Mouse (Mus musculus) hindbrain, embryonic 14.5 days (tissue): ENCODE measurements around the gene Znhit6. TPM values are rescaled to one million over a fixed set of nuclear protein-coding genes. Genes with fewer than 3 reads are reported as not detected.

Source experiments
- ATAC-seq: fragments of 200-750 bp; cut with Nextera tagmentation; 2 replicates; pipeline ENCODE4 v1.8.0; 2017; ENCODE audit warnings: moderate number of reproducible peaks, mild to moderate bottlenecking, moderate TSS enrichment, moderate library complexity; ENCODE audit not compliant: low FRiP score
- DNase-seq: peaks from one replicate; pipeline ENCODE4 v3.0.0-alpha.2; 2015; ENCODE audit warnings: low spot score
- H3K27ac ChIP-seq: fragments of 300-500 bp; sonication (generic); 2 replicates; pipeline ENCODE4 v1.5.1; 2014; ENCODE audit warnings: mild to moderate bottlenecking, moderate library complexity
- H3K27me3 ChIP-seq: fragments of 300-500 bp; sonication (generic); 2 replicates; pipeline ENCODE4 v1.6.1; 2014; ENCODE audit warnings: mild to moderate bottlenecking, low read length, mixed read lengths; ENCODE audit not compliant: control insufficient read depth, insufficient read depth
- H3K36me3 ChIP-seq: fragments of 300-500 bp; sonication (generic); replicated peaks from 2 replicates; pipeline ENCODE4 v1.6.1; 2014; ENCODE audit not compliant: control insufficient read depth, insufficient read depth
- H3K4me1 ChIP-seq: fragments of 300-500 bp; sonication (generic); replicated peaks from 2 replicates; pipeline ENCODE4 v1.6.1; 2014; ENCODE audit warnings: antibody characterized with exemption, low read length, mixed read lengths; ENCODE audit not compliant: control insufficient read depth, insufficient read depth
- H3K4me2 ChIP-seq: fragments of 300-500 bp; sonication (generic); replicated peaks from 2 replicates; pipeline ENCODE4 v1.6.1; 2014; ENCODE audit warnings: mild to moderate bottlenecking, moderate library complexity
- H3K4me3 ChIP-seq: fragments of 300-500 bp; sonication (generic); replicated peaks from 2 replicates; pipeline ENCODE4 v1.5.1; 2014; ENCODE audit warnings: mild to moderate bottlenecking, low read length
- H3K9ac ChIP-seq: fragments of 300-500 bp; sonication (generic); 2 replicates; pipeline ENCODE4 v1.6.1; 2014
- H3K9me3 ChIP-seq: fragments of 300-500 bp; sonication (generic); 2 replicates; pipeline ENCODE4 v1.6.1; 2016; ENCODE audit warnings: low read length; ENCODE audit not compliant: control insufficient read depth
- WGBS: fragments of 180-500 bp; shearing (Covaris S2); extraction: QIAGEN DNeasy Blood & Tissue Kit; methylation state at CpG from one replicate; pipeline ENCODE4 v1.1.7; 2014; 5-methylcytosine and 5-hydroxymethylcytosine counted together
- polyA plus RNA-seq: library from polyadenylated mRNA; unstranded; fragments of >200 nt; fragmentation: Nextera tagmentation; extraction: Ambion mirVana; gene quantifications from 2 replicates; pipeline ENCODE4 v1.2.1, GENCODE M21; 2014

The Znhit6 gene
- polyA plus RNA-seq, 1 experiment from 2014 or later, result 25.7 TPM

DNA sequence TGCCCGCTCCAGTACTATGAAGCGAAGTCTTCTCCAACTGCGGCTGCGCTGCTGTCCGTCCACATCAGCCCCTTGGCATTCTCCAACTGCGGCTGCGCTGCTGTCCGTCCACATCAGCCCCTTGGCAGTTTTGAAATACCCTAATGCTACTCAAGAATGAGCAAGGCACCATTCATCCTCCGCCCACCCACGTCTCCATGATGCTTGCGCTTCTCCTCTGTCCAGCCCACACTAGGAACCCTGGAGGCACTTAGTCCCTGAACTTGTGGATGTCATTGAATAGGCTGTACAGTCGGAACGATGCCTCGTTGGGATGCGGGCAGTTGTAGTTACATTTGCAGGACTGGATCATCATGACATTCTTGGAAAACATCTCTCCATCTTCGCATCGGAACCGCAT, 71.4 kb downstream of the Znhit6 start:
- peaks cover 48% of the 10 kb centered on the region for H3K27me3 ChIP-seq
- H3K4me1 ChIP-seq, result peaks cover 24% of the 10 kb centered on the region
- H3K4me3 ChIP-seq, result no peak overlapping the region
- H3K36me3 ChIP-seq, result no peaks in the 10 kb centered on the region
- no peak overlapping the region for H3K9ac ChIP-seq
- WGBS, result 77% methylated on average over 18 of the region's 18 CpGs
- DNase-seq, result no peak
- no peaks in the 10 kb centered on the region for H3K9me3 ChIP-seq
- H3K4me2 ChIP-seq, result 0 out of 2 replicates have a peak overlapping the region, but pooled peaks have one; percentile 88
- no peak for ATAC-seq
- no peak overlapping the region for H3K27ac ChIP-seq

DNA sequence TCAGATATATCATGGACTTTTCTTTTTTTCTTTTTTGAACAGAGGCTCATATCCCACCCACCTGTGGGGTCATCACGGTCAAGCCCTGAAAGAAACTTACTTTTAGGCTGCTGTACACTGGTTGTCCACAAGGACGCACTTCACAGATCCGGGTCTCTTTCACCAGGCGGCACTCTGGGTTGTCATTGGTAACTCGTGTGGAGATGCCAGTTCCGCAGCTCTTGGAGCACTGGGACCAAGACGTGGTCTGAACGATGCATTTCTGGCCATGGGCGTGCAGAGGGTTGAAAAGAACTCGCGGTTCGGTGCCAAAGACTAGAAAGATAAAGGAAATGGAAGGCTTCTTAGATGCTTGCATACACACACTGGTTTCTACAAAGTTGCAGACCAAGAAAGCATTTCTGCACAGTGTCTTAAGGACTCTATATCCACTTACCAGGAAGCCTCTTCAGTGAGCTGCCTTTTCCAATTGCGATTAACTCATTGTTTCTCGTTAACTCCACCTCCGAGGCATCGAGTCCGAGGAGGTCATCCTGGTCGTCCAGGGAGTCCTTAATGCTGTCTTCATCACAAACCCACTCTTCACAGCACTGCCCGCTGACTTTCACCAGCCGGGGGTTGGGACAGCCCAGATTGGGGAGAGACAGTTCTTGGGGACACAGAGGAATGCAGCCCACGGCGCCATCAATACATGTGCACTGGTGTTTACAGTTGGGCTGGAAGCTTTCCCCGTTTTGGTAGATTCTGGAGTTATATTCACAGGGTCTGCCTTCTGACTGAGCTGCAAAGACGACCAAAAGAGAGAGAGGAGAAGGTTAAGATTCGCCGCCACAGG, 72.3 kb downstream of the Znhit6 start:
- Histone ChIP-seq H3K9me3 (no peaks in the 10 kb centered on the region), H3K4me3 (peak overlapping the region; percentile 57), H3K4me1 (peaks cover 33% of the 10 kb centered on the region), H3K36me3 (no peaks in the 10 kb centered on the region), H3K27me3 (peaks cover 56% of the 10 kb centered on the region), H3K27ac (peak overlapping the region; percentile 16; the same call in 1 of the 2 replicates), H3K4me2 (peak overlapping the region; percentile 88), H3K9ac (peak overlapping the region; percentile 70)
- DNase-seq, result no peak
- 15% methylated on average over 26 of the region's 26 CpGs for WGBS
- ATAC-seq, result 0 out of 2 replicates have a peak, but pooled peaks have one; percentile 29

DNA sequence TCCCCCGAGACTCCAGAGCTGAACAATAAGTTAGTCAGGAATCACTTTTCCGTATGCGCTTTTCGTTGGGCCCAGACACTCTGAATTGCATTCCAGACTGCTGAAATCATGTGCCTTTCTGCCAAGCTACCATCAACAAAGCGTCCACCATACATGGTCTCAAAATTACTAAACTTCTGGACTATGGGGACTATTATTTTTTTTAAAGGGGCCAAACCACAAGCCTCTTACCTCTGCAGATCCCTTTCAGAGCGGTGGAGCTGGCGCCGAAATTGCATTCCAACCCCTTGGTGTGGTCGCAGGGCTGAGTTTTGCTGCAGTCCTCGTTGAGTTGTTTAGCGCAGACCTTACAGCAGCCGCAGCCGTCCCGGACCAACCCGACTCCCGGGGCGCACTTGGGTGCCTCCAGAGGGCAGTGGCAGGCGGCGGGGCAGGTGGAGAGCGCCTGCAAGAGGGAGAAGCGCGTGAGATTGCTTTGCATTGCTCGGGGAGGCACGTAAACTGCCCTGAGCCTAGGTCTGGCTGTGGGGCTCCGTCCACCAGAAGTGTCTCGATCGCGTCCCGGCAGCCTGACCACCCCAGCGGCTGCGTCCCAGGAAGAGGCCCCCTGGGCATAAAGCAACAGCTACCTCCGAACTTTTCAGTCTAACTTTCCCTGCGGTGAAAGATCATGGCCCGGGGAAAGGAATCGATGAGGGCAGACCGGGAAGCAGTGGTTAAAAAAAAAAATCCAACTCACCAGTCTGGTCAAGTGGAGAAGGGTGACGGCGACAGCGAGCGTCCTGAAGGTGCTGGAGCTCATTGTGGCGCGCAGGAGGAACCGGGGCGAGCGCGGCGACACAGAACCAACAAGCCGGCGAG, 73.2 kb downstream of the Znhit6 start:
- Histone ChIP-seq H3K4me2 (peak overlapping the region; percentile 88), H3K4me3 (peak overlapping the region; percentile 57), H3K36me3 (no peaks in the 10 kb centered on the region), H3K4me1 (peaks cover 37% of the 10 kb centered on the region), H3K27me3 (peaks cover 65% of the 10 kb centered on the region), H3K9ac (peak overlapping the region; percentile 70), H3K9me3 (no peaks in the 10 kb centered on the region), H3K27ac (peak overlapping the region; percentile 51; the same call in 1 of the 2 replicates)
- under 1% methylated on average over 49 of the region's 49 CpGs for WGBS
- ATAC-seq (no peak), DNase-seq (no peak)

DNA sequence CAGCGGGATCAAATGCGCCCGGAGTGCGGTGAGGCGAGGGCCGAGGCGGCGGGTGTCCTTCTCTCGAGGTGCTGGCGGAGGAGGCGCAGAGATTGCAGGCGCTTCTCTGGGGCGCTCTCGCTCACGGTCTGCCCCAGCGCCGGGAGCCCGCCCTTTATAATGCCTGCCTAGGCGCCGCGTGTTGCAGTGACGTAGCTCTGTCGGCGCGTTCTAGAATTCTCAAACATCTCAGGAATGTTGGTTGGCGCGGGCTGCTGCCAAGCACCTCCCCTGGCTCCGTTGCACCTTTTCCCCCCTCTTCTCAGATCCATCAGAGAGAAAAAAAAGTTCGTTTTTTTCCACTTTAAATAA, 73.8 kb downstream of the Znhit6 start, which contains the start of gene Ccn1:
Gene Ccn1, minus strand, starts transcription at position 130 of the 351 bp plus-strand sequence.
- Histone ChIP-seq H3K27ac (peak within 1 kb of the TSS; percentile 51; the same call in 1 of the 2 replicates), H3K4me3 (peak within 1 kb of the TSS; percentile 57), H3K36me3 (no peaks in the 10 kb centered on the region), H3K27me3 (peaks cover 67% of the 10 kb centered on the region), H3K9ac (peak within 1 kb of the TSS; percentile 70), H3K9me3 (no peaks in the 10 kb centered on the region), H3K4me2 (peak within 1 kb of the TSS; percentile 88), H3K4me1 (peaks cover 37% of the 10 kb centered on the region)
- DNase-seq (peak; percentile 76), ATAC-seq (peak; percentile 75)
- WGBS, result 0% methylated on average over 29 of the region's 29 CpGs

DNA sequence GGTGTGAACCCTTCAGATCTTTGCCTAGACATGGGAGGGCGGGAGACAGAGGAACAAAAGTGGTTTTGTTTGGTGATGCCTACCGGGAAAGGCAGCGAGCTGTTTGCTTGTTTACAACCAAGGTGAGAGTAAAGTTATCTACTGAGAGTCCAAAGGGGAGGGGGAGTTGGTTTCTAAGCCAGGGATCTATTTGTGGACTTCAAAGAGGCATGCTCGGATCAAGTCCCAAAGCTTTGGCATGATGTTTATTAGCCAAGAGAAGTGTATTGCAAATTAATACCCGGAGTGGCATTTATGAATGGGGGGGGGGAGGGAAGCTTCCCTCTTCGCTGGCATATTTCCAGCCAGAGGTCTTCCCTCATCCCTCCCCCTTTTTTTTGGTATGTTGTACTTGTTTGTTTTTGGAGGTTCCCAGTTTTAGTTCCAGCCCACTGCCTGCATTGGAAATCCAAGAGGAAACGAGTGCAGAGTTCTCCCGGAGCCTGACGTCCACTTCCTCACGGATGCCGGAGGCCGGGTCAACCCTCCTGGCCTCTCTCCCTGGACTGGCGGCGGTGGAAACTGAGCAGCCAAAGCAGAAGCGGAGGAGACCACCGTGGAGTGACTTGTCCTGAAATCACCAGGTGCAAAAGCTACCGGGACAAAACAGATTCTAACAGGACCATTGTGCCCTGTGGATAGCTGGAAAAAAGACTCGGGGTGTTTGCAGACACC, 74.5 kb downstream of the Znhit6 start:
- ATAC-seq, result no peak
- H3K9ac ChIP-seq, result peak overlapping the region; percentile 70; the same call in 1 of the 2 replicates
- H3K4me2 ChIP-seq, result peak overlapping the region; percentile 88

DNA sequence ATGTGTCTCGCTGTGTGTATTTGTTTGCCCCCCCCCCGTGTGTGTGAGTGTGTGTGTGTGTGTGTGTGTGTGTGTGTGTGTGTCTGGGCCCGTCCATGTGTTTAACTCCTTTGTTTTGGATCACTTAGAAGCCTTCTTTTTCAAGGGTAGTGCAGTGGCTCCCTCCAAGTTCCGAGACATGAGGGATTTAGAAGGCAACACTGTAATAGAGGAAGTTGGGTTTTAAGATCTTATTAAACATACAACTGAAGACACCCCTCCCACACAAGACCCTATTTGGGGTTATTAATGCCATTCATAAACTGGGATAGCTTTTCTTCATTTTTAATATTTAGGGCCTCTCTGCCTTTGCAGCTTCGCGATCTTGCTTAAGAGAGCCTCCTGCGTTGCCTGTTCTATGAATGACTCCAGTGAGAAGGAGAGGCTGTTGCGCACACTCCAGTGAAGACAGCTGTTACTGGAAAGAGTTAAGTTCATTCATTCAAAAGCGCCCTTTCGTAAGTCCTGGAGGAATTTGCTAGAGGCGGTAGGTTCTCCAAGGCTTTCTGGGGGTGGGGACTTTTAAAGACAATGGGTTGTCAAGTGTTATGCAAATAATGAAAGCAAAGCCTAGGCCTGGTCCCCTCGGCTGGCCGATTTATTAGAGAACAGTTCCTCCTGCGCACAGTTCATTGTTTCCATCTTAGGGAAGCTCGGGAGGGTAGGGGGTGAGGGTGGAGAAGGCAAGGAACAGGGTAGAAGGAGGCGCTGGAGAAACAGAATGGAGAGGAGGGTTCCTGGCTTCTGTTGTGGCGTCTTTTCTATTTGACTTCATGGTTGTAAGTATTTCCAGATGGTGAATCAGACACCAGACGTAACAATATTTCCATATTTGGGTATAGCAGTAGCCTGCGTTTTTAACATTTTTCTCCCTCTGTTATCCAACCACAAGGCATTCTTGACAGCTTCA, 75.3 kb downstream of the Znhit6 start:
- H3K9ac ChIP-seq, result no peak overlapping the region
- no peaks in the 10 kb centered on the region for H3K9me3 ChIP-seq
- ATAC-seq, result no peak
- peak overlapping the region; percentile 35; the same call in 1 of the 2 replicates for H3K4me3 ChIP-seq
- no peaks in the 10 kb centered on the region for H3K36me3 ChIP-seq
- H3K27me3 ChIP-seq, result peaks cover 67% of the 10 kb centered on the region
- H3K4me2 ChIP-seq, result peak overlapping the region; percentile 88
- peaks cover 37% of the 10 kb centered on the region for H3K4me1 ChIP-seq
- no peak overlapping the region for H3K27ac ChIP-seq
- no peak for DNase-seq
- WGBS, result 2% methylated on average over 18 of the region's 19 CpGs

More for the DNA sequence above, 74.5 kb downstream of the Znhit6 start:
- H3K4me1 ChIP-seq, result peaks cover 37% of the 10 kb centered on the region
- peaks cover 67% of the 10 kb centered on the region for H3K27me3 ChIP-seq
- under 1% methylated on average over 18 of the region's 18 CpGs for WGBS
- peak overlapping the region; percentile 57 for H3K4me3 ChIP-seq
- no peaks in the 10 kb centered on the region for H3K36me3 ChIP-seq
- H3K27ac ChIP-seq, result peak overlapping the region; percentile 4; the same call in 1 of the 2 replicates
- DNase-seq, result no peak
- H3K9me3 ChIP-seq, result no peaks in the 10 kb centered on the region

DNA sequence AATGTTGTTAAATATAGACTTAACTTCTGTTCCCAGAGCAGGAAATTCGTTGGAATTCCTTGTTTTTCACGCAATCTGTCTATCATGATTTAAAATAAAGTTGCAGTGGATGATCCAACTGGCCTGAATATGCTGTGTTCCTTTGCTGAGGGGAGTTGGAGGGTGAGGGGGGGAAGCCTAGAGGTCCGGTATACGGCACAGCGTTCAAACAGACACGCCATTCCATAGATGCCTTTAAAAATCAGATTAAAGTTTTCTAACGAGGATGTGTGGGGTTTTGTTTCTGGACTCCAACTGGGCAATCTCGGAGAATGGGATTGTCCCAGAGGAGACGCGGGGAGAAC, 75.9 kb downstream of the Znhit6 start:
- Histone ChIP-seq H3K27me3 (peaks cover 67% of the 10 kb centered on the region), H3K4me2 (peak overlapping the region; percentile 88), H3K9ac (no peak overlapping the region), H3K36me3 (no peaks in the 10 kb centered on the region), H3K9me3 (no peaks in the 10 kb centered on the region), H3K27ac (no peak overlapping the region), H3K4me1 (peaks cover 40% of the 10 kb centered on the region), H3K4me3 (peak overlapping the region; percentile 35; the same call in 1 of the 2 replicates)
- DNase-seq (no peak), ATAC-seq (no peak)
- 3% methylated on average over 10 of the region's 10 CpGs for WGBS
